Mouse (Mus musculus) liver, adult 10 weeks (tissue): ENCODE measurements around the gene Tmem207. TPM values are rescaled to one million over a fixed set of nuclear protein-coding genes. Genes with fewer than 3 reads are reported as not detected.

Source experiments
- polyA plus RNA-seq: library from polyadenylated mRNA; stranded (reverse); fragments of 350-450 nt; fragmentation: Illumina TruSeq; extraction: RNeasy Lipid Tissue Mini Kit (QIAGEN cat#74804); gene quantifications from one replicate; pipeline ENCODE4 v1.2.3, GENCODE M21; 2014; ENCODE audit warnings: low read depth, low replicate concordance

The Tmem207 gene
- not detected for polyA plus RNA-seq

DNA sequence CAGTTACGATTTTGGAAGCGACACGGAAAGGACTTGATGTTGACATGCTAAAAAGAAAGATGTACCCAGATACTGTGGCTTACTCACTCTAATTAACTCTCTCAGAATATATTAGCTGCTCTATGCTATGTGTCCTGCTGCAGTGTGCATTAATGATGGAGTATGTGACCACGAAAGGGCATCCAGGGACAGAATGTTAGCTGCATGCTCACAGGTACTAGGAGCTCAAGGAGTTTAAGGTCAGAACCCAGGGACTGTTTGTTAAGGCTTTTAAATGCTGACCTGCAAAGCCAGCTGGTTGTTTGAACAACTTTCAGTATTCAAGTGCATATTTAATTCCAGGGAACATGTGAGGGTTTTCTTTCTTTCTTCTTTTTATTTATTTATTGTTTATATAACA lies at the start of gene Tmem207:
Gene Tmem207, minus strand, starts transcription at position 101 of the 400 bp plus-strand sequence.

DNA sequence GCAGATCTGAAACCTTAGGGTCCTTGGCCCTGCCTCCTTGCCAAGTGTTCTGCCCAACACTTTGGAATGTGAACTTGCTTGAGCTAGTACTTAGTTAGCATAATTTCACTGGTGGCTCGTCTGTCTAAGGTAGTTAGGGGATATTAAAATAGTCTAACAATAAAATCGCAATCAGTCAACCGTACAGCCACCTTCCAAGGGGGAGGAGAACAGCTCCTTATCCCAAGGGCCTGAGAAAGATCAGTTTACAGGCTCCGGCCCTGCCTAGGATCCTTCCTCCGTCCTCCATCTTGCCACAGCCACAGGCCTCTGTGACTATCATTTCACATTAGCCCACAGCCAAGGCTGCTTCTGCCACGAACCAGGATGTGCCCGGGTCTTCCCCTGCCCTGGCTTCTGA lies 63.7 kb downstream of the Tmem207 start, which contains the start of gene Cldn16:
Gene Cldn16, plus strand, starts transcription at position 301 of the 400 bp plus-strand sequence.

Other genes with a start within 250 kb of the Tmem207 start
- gene Cldn1, start 154.9 kb downstream of the Tmem207 start, polyA plus RNA-seq, result 172 TPM
- not detected for gene Cldn16, start 63.6 kb downstream of the Tmem207 start, polyA plus RNA-seq
- 241 TPM for gene Il1rap, start 54.9 kb upstream of the Tmem207 start, polyA plus RNA-seq